Mouse (Mus musculus): ENCODE measurements around the gene Utp20. TPM values are rescaled to one million over a fixed set of nuclear protein-coding genes. Genes with fewer than 3 reads are reported as not detected.

The Utp20 gene
- polyA plus RNA-seq, 1 experiment from 2014 or later = 26.3 TPM

DNA sequence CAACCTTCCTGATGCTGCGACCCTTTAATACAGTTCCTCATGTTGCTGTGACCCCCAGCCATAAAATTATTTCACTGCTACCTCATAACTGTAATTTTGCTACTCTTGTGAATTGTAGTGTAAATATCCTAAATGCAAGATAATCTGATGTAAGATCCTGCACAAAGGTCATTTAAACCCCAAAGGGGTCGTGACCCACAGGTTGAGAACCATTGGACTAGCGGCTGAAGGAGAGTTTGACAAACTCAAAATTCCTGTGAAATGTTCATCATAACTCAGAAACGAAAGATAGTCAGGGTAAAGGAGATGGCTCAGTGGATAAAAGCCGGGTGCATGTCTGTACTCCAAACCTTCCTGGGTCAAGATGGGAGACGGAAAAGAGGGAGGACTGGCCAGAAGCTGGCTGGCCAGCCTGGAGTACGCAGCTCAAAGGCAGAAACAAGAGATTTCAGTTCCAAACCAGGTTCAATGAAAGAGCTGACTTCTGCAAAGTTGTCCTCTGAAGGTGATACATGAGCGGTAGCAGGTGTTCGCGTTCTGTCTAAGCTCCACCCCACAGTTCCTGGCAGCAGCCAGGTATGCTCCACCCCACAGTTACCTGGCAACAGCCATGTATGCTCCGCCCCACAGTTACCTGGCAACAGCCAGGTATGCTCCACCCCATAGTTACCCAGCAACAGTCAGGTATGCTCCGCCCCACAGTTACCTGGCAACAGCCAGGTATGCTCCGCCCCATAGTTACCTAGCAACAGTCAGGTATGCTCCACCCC is 109.4 kb downstream of the Utp20 start:
- TF ChIP-seq CTCF (IDR thresholded peaks at IDR 0.05) = no peak
- ChIA-PET POLR2A (no interaction called here), CTCF (no interaction called here)
- H3K27me3 ChIP-seq = peaks cover 14% of the 10 kb centered on the region
- in situ Hi-C loops (cut with MboI; ENCODE audit: low pct_unique_long_range_greater_than_20kb) = no loop called here
- ATAC-seq (no peak), DNase-seq (ENCODE audit: low read depth, low spot score) (no peak)

DNA sequence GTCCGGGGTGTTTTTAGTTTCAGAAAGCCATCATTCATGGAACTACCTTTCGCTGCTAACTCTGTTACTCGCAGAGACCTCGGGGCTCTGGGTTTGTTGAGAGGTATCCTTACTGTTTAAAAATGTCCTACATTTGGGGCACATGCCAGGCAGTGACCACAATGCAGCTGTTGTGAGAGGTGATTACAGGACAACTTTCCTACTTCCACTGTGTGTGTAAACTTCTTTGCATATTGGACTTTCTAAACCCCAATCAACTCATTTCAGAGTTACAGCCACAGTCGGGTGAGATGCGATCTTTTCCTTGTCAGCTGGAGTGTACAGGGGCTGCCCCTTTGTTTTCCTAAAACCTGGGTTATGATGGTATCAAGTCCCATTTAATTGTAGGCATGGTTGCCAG is 111.0 kb downstream of the Utp20 start:
- peaks cover 2% of the 10 kb centered on the region for H3K27me3 ChIP-seq
- no peak for DNase-seq (ENCODE audit: low read depth, low spot score)
- no peak for TF ChIP-seq CTCF (IDR thresholded peaks at IDR 0.05)
- ChIA-PET CTCF (no interaction called here), POLR2A (no interaction called here)
- no peak for ATAC-seq
- in situ Hi-C loops (cut with MboI; ENCODE audit: low pct_unique_long_range_greater_than_20kb) = no loop called here

DNA sequence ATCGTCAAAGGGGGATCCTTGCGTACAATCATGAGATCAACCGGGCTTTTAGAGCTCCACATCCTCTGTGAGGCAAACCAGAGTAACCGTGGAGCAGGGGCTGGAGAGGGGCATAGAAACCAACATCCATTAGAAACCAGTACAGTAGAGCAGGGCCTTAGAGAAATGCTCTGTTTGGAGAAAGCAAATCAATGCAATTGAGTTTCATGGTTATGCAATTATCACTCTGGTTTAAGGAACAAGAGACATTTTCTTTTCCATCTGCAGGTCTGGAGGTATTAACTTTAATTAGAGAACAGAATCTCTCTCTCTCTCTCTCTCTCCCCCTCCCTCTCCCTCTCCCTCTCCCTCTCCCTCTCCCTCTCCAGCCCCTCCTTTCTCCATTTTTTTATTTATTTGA is 111.9 kb downstream of the Utp20 start:
- POLR2A ChIA-PET = no interaction called here
- DNase-seq (ENCODE audit: low read depth, low spot score) (no peak), ATAC-seq (no peak)
- H3K27me3 ChIP-seq = no peaks in the 10 kb centered on the region
- TF ChIP-seq CTCF (IDR thresholded peaks at IDR 0.05) = no peak
- CTCF ChIA-PET = interaction anchor here (0.9 kb wide), 1 partner anchor 13 kb away, joined by 3 read pairs; no protein-coding TSS in a partner anchor
- in situ Hi-C loops (cut with MboI; ENCODE audit: low pct_unique_long_range_greater_than_20kb) = no loop called here

DNA sequence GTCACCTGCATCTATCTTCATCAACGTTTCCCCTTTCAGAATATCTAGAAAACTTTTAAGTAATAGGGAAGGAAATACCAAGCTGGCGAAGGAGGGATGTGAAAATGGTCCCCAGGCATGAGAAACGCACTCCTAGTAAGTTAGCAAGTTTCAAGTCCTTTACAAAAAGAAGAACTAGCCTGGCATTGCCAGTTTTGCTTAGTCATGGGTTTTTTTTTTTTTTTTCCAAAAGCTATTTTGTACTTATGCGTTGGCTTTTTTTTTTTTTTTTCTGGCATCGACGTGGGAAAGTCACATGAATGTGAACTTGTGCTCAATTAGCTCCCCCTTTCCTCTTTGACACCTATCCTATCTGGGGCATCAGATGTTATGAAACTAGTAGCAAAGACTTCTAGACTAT is 114.2 kb downstream of the Utp20 start:
- no peaks in the 10 kb centered on the region for H3K27me3 ChIP-seq
- ATAC-seq (no peak), DNase-seq (ENCODE audit: low read depth, low spot score) (no peak)
- CTCF ChIA-PET = no interaction called here
- POLR2A ChIA-PET = no interaction called here
- in situ Hi-C loops (cut with MboI; ENCODE audit: low pct_unique_long_range_greater_than_20kb) = no loop called here
- no peak for TF ChIP-seq CTCF (IDR thresholded peaks at IDR 0.05)

DNA sequence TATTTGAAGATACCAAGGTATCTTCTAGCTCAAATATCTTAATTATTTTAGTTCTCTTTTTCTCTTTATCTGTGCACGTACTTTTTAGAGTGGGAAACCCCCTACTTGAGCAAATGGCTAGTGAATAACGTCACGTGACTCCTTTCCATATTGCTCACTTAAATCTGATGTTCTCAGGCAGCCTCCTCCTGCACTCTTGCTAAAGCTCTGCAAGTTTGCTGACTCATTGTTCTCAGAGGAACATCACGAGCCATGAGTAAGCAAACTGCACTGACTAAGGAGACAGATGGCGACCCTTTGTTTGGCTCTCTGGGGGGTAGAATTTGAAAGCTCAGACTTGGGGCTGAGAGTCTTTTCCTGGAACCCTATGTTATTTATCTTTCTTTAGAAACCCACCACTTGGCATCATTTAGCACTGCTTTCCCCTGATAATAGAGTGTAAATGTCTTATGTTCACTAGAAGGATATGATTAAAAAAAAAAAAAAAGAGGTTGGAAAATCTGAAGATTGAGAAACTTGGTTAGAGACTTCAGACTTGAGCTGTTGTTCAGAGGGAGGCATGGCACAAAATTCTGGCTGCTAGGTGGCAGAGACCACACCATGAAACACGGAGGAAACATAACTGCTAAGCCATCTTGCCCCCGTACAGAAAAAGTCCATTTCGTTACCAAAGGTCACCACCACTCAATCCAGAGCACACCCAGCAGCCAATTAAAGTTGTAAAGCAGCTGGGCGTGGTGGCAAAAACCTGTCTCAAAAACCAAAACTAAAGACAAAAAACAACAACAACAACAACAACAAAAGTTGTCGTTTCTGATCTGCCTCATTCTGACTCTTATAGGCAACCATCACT is 117.7 kb downstream of the Utp20 start:
- no peak for TF ChIP-seq CTCF (IDR thresholded peaks at IDR 0.05)
- H3K27me3 ChIP-seq = no peaks in the 10 kb centered on the region
- ATAC-seq (peak; percentile 51), DNase-seq (ENCODE audit: low read depth, low spot score) (no peak)
- POLR2A ChIA-PET = interaction anchor here (0.6 kb wide), 1 partner anchor 167 kb away, joined by 3 read pairs; no protein-coding TSS in a partner anchor
- in situ Hi-C loops (cut with MboI; ENCODE audit: low pct_unique_long_range_greater_than_20kb) = no loop called here
- CTCF ChIA-PET = interaction anchor here (1.0 kb wide), 1 partner anchor 123 kb away, joined by 3 read pairs; no protein-coding TSS in a partner anchor

DNA sequence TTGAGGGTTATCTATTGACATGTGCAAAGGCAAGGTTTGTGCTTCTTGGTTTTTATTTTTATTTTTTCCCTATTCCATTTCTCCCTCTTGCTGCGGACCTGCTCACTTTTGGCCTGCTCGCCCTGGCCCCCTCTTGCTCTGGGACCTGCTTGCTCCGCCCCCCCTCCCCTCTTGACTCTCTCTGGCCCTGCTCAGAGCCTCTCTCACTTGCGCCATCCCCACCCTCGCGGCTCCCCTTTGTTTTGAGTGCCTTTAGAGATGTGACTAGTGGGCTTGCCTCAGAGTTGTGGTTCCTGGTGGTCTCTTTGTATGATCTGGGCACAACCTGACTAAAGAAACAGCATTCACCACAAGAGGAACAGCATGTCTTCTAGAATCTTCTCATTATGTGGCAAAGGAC is 125.7 kb downstream of the Utp20 start:
- ATAC-seq = no peak
- H3K27me3 ChIP-seq = peaks cover 4% of the 10 kb centered on the region
- ChIA-PET CTCF (no interaction called here), POLR2A (no interaction called here)
- TF ChIP-seq CTCF (IDR thresholded peaks at IDR 0.05) = no peak
- in situ Hi-C loops (cut with MboI; ENCODE audit: low pct_unique_long_range_greater_than_20kb) = no loop called here
- DNase-seq (ENCODE audit: low read depth, low spot score) = no peak

Other genes starting within 250 kb of the Utp20 start
- not detected for gene Mybpc1, start 221.7 kb downstream of the Utp20 start, polyA plus RNA-seq (2021)
- gene Spic, start 141.8 kb downstream of the Utp20 start, polyA plus RNA-seq (2021) = not detected
- gene Arl1, start 95.9 kb downstream of the Utp20 start, polyA plus RNA-seq (2021) = 135 TPM
- 0.01 TPM for gene Slc5a8, start 59.2 kb upstream of the Utp20 start, polyA plus RNA-seq (2021)

Measured in Patski (cell line).